In the genomic region with DNA sequence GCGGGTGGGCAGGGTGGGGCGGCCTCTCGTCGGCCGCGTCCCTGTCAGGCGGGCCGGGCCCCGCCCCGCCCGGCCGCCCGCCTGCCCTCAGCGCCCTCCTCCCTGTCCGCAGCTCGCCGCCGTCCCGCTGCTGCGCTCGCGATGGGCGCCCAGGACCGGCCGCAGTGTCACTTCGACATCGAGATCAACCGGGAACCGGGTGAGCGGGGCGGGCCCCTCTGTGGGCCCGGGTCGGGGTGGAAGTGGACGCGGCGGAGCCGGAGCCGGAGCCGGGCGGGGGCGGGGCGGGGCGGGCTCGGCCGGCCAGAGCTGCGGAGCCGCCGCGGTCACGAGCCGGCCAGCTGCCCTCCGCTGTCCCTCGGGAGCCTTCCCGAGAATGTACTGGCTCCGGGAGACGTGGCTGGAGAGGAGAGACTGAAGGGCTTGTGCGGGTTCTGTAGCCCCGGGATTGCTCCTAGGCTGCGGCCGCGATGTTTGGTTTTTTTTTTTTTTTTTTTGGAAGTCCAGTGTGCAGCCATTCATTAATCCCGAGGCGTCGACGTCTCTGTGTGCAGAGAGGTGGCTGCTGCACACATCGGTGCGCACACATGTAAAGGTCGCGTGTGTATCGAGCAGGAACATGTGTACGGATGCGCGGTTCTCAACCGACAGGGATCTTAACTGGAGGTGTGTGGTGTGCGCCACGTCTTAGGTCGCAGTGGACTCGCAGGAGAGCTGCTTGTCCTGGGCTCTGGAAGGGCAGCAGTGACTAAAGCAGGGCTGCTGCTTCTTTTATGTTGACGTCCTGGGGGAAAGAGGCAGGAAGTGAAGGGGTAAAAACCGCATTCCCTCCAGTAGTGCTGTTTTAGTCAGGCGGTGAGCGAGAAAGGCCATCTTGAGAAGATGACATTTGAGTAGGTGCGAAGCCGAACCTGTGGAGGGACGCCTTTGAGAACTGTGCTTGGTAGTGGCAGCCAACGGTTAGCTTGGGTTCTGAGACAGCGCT, we compare ENCODE assay signal across 8 mouse cellular contexts. TPM values are rescaled to one million over a fixed set of nuclear protein-coding genes. Genes with fewer than 3 reads are reported as not detected.
DNase-seq lines count a peak whose midpoint lies in the region; ATAC-seq and TF ChIP-seq lines count a peak whose summit lies in the region.

No protein-coding gene starts in this region.

- H3K27ac ChIP-seq in testis, adult 2 months (ENCODE audit: control insufficient read depth, insufficient read depth, low read depth, low read length): peak overlapping the region; percentile 75
- peak overlapping the region; percentile 79 for H3K27ac ChIP-seq in brown adipose tissue, adult 24 weeks (replicated peaks; ENCODE audit: low read depth, low read length)
- H3K27ac ChIP-seq in forebrain, embryonic 13.5 days: peak overlapping the region; percentile 93
- H3K27ac ChIP-seq in lung, embryonic 16.5 days (ENCODE audit: low read length): peak overlapping the region; percentile 96
- H3K27ac ChIP-seq in olfactory bulb, adult 2 months (ENCODE audit: insufficient read depth, low read depth, low read length): no peak overlapping the region

- peak; percentile 66; the same call in 1 of the 2 replicates for ATAC-seq in forebrain, embryonic 13.5 days
- peak; percentile 33 for ATAC-seq in inflammation-experienced regulatory T-cells, adult 6 months
- peak; percentile 73 for ATAC-seq in lung, embryonic 16.5 days (ENCODE audit: low read depth)

- no peaks in the 10 kb centered on the region for H3K9me3 ChIP-seq in forebrain, embryonic 13.5 days (replicated peaks)
- peaks cover 4% of the 10 kb centered on the region; the same call in 1 of the 2 replicates for H3K9me3 ChIP-seq in lung, embryonic 16.5 days (ENCODE audit: control insufficient read depth, low read length)

- H3K4me3 ChIP-seq in testis, adult 2 months (ENCODE audit: control insufficient read depth, low read depth, low read length): peak overlapping the region; percentile 81
- H3K4me3 ChIP-seq in brown adipose tissue, adult 24 weeks (ENCODE audit: insufficient read depth, low read depth, low read length): peak overlapping the region; percentile 71
- peak overlapping the region; percentile 91 for H3K4me3 ChIP-seq in forebrain, embryonic 13.5 days
- H3K4me3 ChIP-seq in lung, embryonic 16.5 days (ENCODE audit: low read length): peak overlapping the region; percentile 94
- H3K4me3 ChIP-seq in olfactory bulb, adult 2 months (ENCODE audit: insufficient read depth, low read depth, low read length): peak overlapping the region; percentile 88

- no peak for TF ChIP-seq CTCF in testis, adult 2 months (IDR thresholded peaks at IDR 0.05; ENCODE audit: control insufficient read depth, insufficient read depth, insufficient replicate concordance, low read depth, low read length)
- TF ChIP-seq CTCF in olfactory bulb, adult 2 months (IDR thresholded peaks at IDR 0.05; ENCODE audit: insufficient read depth, low read depth, low read length): no peak

- H3K4me2 ChIP-seq in forebrain, embryonic 13.5 days: peak overlapping the region; percentile 97
- H3K4me2 ChIP-seq in lung, embryonic 16.5 days (ENCODE audit: low read depth, low read length): peak overlapping the region; percentile 93

- H3K9ac ChIP-seq in forebrain, embryonic 13.5 days: peak overlapping the region; percentile 97
- peak overlapping the region; percentile 91 for H3K9ac ChIP-seq in lung, embryonic 16.5 days (ENCODE audit: low read length)

- H3K4me1 ChIP-seq in testis, adult 2 months (ENCODE audit: control insufficient read depth, insufficient read depth, low read length): peaks cover 8% of the 10 kb centered on the region
- H3K4me1 ChIP-seq in brown adipose tissue, adult 24 weeks (ENCODE audit: control insufficient read depth, insufficient read depth, insufficient read length, low read length): 0 out of 2 replicates have a peak, but pooled peaks cover 4% of the 10 kb centered on the region
- peaks cover 17% of the 10 kb centered on the region for H3K4me1 ChIP-seq in forebrain, embryonic 13.5 days
- H3K4me1 ChIP-seq in lung, embryonic 16.5 days (replicated peaks; ENCODE audit: control insufficient read depth, insufficient read depth, low read length): peaks cover 12% of the 10 kb centered on the region; the same call in 1 of the 2 replicates
- peaks cover 5% of the 10 kb centered on the region; the same call in 1 of the 2 replicates for H3K4me1 ChIP-seq in olfactory bulb, adult 2 months (ENCODE audit: control insufficient read depth, insufficient read depth, low read length)

- under 1% methylated on average over 62 of the region's 87 CpGs for WGBS in forebrain, embryonic 13.5 days
- WGBS in lung, embryonic 16.5 days: under 1% methylated on average over 46 of the region's 87 CpGs
- WGBS in olfactory bulb, adult 2 months: under 1% methylated on average over 80 of the region's 87 CpGs

- peak; percentile 42; the same call in 1 of the 2 replicates for TF ChIP-seq POLR2A in testis, adult 2 months (IDR thresholded peaks at IDR 0.05; ENCODE audit: control insufficient read depth, low read depth, low read length)
- no peak for TF ChIP-seq POLR2A in olfactory bulb, adult 2 months (IDR thresholded peaks at IDR 0.05; ENCODE audit: insufficient read depth, low read depth, low read length)

- H3K27me3 ChIP-seq in testis, adult 2 months (ENCODE audit: control insufficient read depth, insufficient read depth, low read length): no peaks in the 10 kb centered on the region
- H3K27me3 ChIP-seq in forebrain, embryonic 13.5 days: no peaks in the 10 kb centered on the region
- no peaks in the 10 kb centered on the region for H3K27me3 ChIP-seq in lung, embryonic 16.5 days (ENCODE audit: control insufficient read depth, insufficient read depth, low read depth, low read length)

- no peaks in the 10 kb centered on the region for H3K36me3 ChIP-seq in testis, adult 2 months (ENCODE audit: control insufficient read depth, insufficient read depth, low read length)
- no peaks in the 10 kb centered on the region for H3K36me3 ChIP-seq in forebrain, embryonic 13.5 days (ENCODE audit: poor library complexity, severe bottlenecking)
- peaks cover 2% of the 10 kb centered on the region; the same call in 1 of the 2 replicates for H3K36me3 ChIP-seq in lung, embryonic 16.5 days (ENCODE audit: control insufficient read depth, insufficient read depth, low read length)

- no peak for DNase-seq in testis, postnatal 14 days (ENCODE audit: low spot score)
- DNase-seq in urinary bladder, postnatal 14 days (ENCODE audit: low spot score): no peak

RNA-seq across cellular contexts. Expression of a gene that starts 0.7 kb away (rescaled TPM):
- polyA plus RNA-seq in testis, adult 2 months (2012; rRNA removed): 58.4 and 61.9 TPM in 2 replicates
- polyA plus RNA-seq in brown adipose tissue, adult 24 weeks (2012; ENCODE audit: insufficient read depth, insufficient read length, missing spikeins): 20.7 and 21.6 TPM in 2 replicates
- polyA plus RNA-seq in forebrain, embryonic 13.5 days (2015; fragmentation: Nextera tagmentation; extraction: Ambion mirVana): 69.5 and 70.9 TPM in 2 replicates
- 100 to 1,000 TPM; 108 to 126 (median 117) TPM for polyA plus RNA-seq in inflammation-experienced regulatory T-cells, adult 6 months (2017; shearing (Covaris generic))
- 61.9 and 69.5 TPM in 2 replicates for polyA plus RNA-seq in lung, embryonic 16.5 days (2015; fragmentation: Nextera tagmentation; extraction: Ambion mirVana)
- 164 and 673 TPM in 2 replicates for polyA plus RNA-seq in olfactory bulb, adult 2 months (2012; ENCODE audit: insufficient read depth, insufficient read length, low replicate concordance, missing spikeins)

RNA-seq across cellular contexts. Expression of a gene that starts 9.5 kb away (rescaled TPM):
- polyA plus RNA-seq in testis, adult 2 months (2012; rRNA removed): 10.1 and 11.6 TPM in 2 replicates
- polyA plus RNA-seq in brown adipose tissue, adult 24 weeks (2012; ENCODE audit: insufficient read depth, insufficient read length, missing spikeins): 149 and 182 TPM in 2 replicates
- polyA plus RNA-seq in forebrain, embryonic 13.5 days (2015; fragmentation: Nextera tagmentation; extraction: Ambion mirVana): 130 and 159 TPM in 2 replicates
- polyA plus RNA-seq in inflammation-experienced regulatory T-cells, adult 6 months (2017; shearing (Covaris generic)): 10 to 100 TPM; 45.5 to 68.0 (median 63.4) TPM
- polyA plus RNA-seq in lung, embryonic 16.5 days (2015; fragmentation: Nextera tagmentation; extraction: Ambion mirVana): 94.0 and 104 TPM in 2 replicates
- polyA plus RNA-seq in olfactory bulb, adult 2 months (2012; ENCODE audit: insufficient read depth, insufficient read length, low replicate concordance, missing spikeins): not detected in 2 replicates

RNA-seq across cellular contexts. Expression of a gene that starts 14.3 kb away (rescaled TPM):
- polyA plus RNA-seq in testis, adult 2 months (2012; rRNA removed): 9.7 and 11.0 TPM in 2 replicates
- 2.1 and 2.8 TPM in 2 replicates for polyA plus RNA-seq in brown adipose tissue, adult 24 weeks (2012; ENCODE audit: insufficient read depth, insufficient read length, missing spikeins)
- polyA plus RNA-seq in forebrain, embryonic 13.5 days (2015; fragmentation: Nextera tagmentation; extraction: Ambion mirVana): 29.9 and 35.1 TPM in 2 replicates
- 10 to 100 TPM in 2 of 3 experiments, 1 to 10 TPM in 1; 9.1 to 19.1 (median 17.1) TPM for polyA plus RNA-seq in inflammation-experienced regulatory T-cells, adult 6 months (2017; shearing (Covaris generic))
- polyA plus RNA-seq in lung, embryonic 16.5 days (2015; fragmentation: Nextera tagmentation; extraction: Ambion mirVana): 9.2 and 10.0 TPM in 2 replicates
- not detected in 2 replicates for polyA plus RNA-seq in olfactory bulb, adult 2 months (2012; ENCODE audit: insufficient read depth, insufficient read length, low replicate concordance, missing spikeins)

RNA-seq across cellular contexts. Expression of a gene that starts 39.5 kb away (rescaled TPM):
- polyA plus RNA-seq in testis, adult 2 months (2012; rRNA removed): 4.9 and 5.3 TPM in 2 replicates
- polyA plus RNA-seq in brown adipose tissue, adult 24 weeks (2012; ENCODE audit: insufficient read depth, insufficient read length, missing spikeins): 8.7 and 10.4 TPM in 2 replicates
- polyA plus RNA-seq in forebrain, embryonic 13.5 days (2015; fragmentation: Nextera tagmentation; extraction: Ambion mirVana): 8.1 and 8.4 TPM in 2 replicates
- under 1 TPM in 2 of 3 experiments, not detected in 1; 0.23 to 0.24 TPM for polyA plus RNA-seq in inflammation-experienced regulatory T-cells, adult 6 months (2017; shearing (Covaris generic))
- 7.3 and 7.4 TPM in 2 replicates for polyA plus RNA-seq in lung, embryonic 16.5 days (2015; fragmentation: Nextera tagmentation; extraction: Ambion mirVana)
- polyA plus RNA-seq in olfactory bulb, adult 2 months (2012; ENCODE audit: insufficient read depth, insufficient read length, low replicate concordance, missing spikeins): not detected in 2 replicates

RNA-seq across cellular contexts. Expression of a gene that starts 57.8 kb away (rescaled TPM):
- 0.14 and 0.23 TPM in 2 replicates for polyA plus RNA-seq in testis, adult 2 months (2012; rRNA removed)
- 1.4 and 2.2 TPM in 2 replicates for polyA plus RNA-seq in brown adipose tissue, adult 24 weeks (2012; ENCODE audit: insufficient read depth, insufficient read length, missing spikeins)
- 0.13 and 0.49 TPM in 2 replicates for polyA plus RNA-seq in forebrain, embryonic 13.5 days (2015; fragmentation: Nextera tagmentation; extraction: Ambion mirVana)
- polyA plus RNA-seq in inflammation-experienced regulatory T-cells, adult 6 months (2017; shearing (Covaris generic)): not detected
- 0.57 and 2.2 TPM in 2 replicates for polyA plus RNA-seq in lung, embryonic 16.5 days (2015; fragmentation: Nextera tagmentation; extraction: Ambion mirVana)
- not detected in 2 replicates for polyA plus RNA-seq in olfactory bulb, adult 2 months (2012; ENCODE audit: insufficient read depth, insufficient read length, low replicate concordance, missing spikeins)

Comparison
In these comparisons a context has a peak if more than half of its experiments do, and no peak if none do; other contexts are left out.
1. RNA of a gene that starts 9.5 kb away (polyA plus RNA-seq): 149 to 182 TPM in brown adipose tissue, adult 24 weeks, 130 to 159 TPM in forebrain, embryonic 13.5 days, 94.0 to 104 TPM in lung, embryonic 16.5 days, 45.5 to 68.0 TPM in inflammation-experienced regulatory T-cells, adult 6 months and 10.1 to 11.6 TPM in testis, adult 2 months; not detected in olfactory bulb, adult 2 months; every median in the first group is over 10 times any median in the second.
2. Peak in every context shown above with its lines, with median percentiles within 50 percentile points of each other: H3K4me3 ChIP-seq and ATAC-seq.